Mouse (Mus musculus): ENCODE data around the gene Cdh3. TPM values are rescaled to one million over a fixed set of nuclear protein-coding genes. Genes with fewer than 3 reads are reported as not detected.
"Not testable (repeated sequence)": the region's sequence is repeated elsewhere in the genome, so short reads cannot be mapped to it uniquely, and the experiment has no call there.

Gene Cdh3
- polyA plus RNA-seq, 1 experiment from 2014 or later: 15.5 TPM

- H3K27me3 ChIP-seq (ENCODE audit: insufficient read depth, low read length): no peaks in the 10 kb centered on the region
- 64% methylated on average over 5 of the region's 5 CpGs for WGBS
- H3K4me2 ChIP-seq: no peak overlapping the region
- H3K4me1 ChIP-seq (ENCODE audit: insufficient read depth): no peaks in the 10 kb centered on the region; the same call in 1 of the 2 replicates
- ATAC-seq (ENCODE audit: insufficient read depth): no peak
- peak; percentile 31 for DNase-seq
- peak overlapping the region; percentile 32; the same call in 1 of the 2 replicates for H3K27ac ChIP-seq (ENCODE audit: low read depth)
- no peaks in the 10 kb centered on the region for H3K36me3 ChIP-seq (ENCODE audit: insufficient read depth)
- H3K4me3 ChIP-seq (ENCODE audit: low read depth, low read length): no peak overlapping the region
- no peak for TF ChIP-seq CTCF (IDR thresholded peaks at IDR 0.05; ENCODE audit: low read depth)
- no peaks in the 10 kb centered on the region for H3K9me3 ChIP-seq (ENCODE audit: low read depth, low read length)
- H3K9ac ChIP-seq: no peak overlapping the region
Measured at GRCm38 (mm10) chr8:106571551-106572172, 61.0 kb downstream of the Cdh3 start.

- not testable (repeated sequence) for H3K27ac ChIP-seq (ENCODE audit: low read depth); H3K27me3 ChIP-seq (ENCODE audit: insufficient read depth, low read length); H3K4me3 ChIP-seq (ENCODE audit: low read depth, low read length); H3K9me3 ChIP-seq (ENCODE audit: low read depth, low read length); H3K36me3 ChIP-seq (ENCODE audit: insufficient read depth); H3K4me1 ChIP-seq (ENCODE audit: insufficient read depth); DNase-seq; H3K4me2 ChIP-seq; ATAC-seq (ENCODE audit: insufficient read depth); H3K9ac ChIP-seq
- WGBS: 42% methylated on average over 1 of the region's 1 CpGs
Measured at GRCm38 (mm10) chr8:106572175-106572574, 61.5 kb downstream of the Cdh3 start.

- H3K9ac ChIP-seq; H3K36me3 ChIP-seq (ENCODE audit: insufficient read depth); H3K27ac ChIP-seq (ENCODE audit: low read depth); H3K27me3 ChIP-seq (ENCODE audit: insufficient read depth, low read length); ATAC-seq (ENCODE audit: insufficient read depth); H3K4me2 ChIP-seq; H3K9me3 ChIP-seq (ENCODE audit: low read depth, low read length); H3K4me3 ChIP-seq (ENCODE audit: low read depth, low read length); DNase-seq: not testable (repeated sequence)
- WGBS: 20% methylated on average over 19 of the region's 20 CpGs
- H3K4me1 ChIP-seq (ENCODE audit: insufficient read depth): peaks cover 10% of the 10 kb centered on the region; the same call in 1 of the 2 replicates
Measured at GRCm38 (mm10) chr8:106573168-106573567, 62.5 kb downstream of the Cdh3 start, which contains the start of gene Gm10073. Gene Gm10073 (minus strand): TSS chr8:106573461.

GRCm38 (mm10) chr8:106574283-106574682 is 63.6 kb downstream of the Cdh3 start:
- no peak overlapping the region for H3K27ac ChIP-seq (ENCODE audit: low read depth)
- H3K4me3 ChIP-seq (ENCODE audit: low read depth, low read length): no peak overlapping the region
- ATAC-seq (ENCODE audit: insufficient read depth) (no peak), DNase-seq (no peak)
- H3K27me3 ChIP-seq (ENCODE audit: insufficient read depth, low read length): no peaks in the 10 kb centered on the region
- H3K4me2 ChIP-seq: no peak overlapping the region
- no peak for TF ChIP-seq CTCF (IDR thresholded peaks at IDR 0.05; ENCODE audit: low read depth)
- H3K9me3 ChIP-seq (ENCODE audit: low read depth, low read length): no peaks in the 10 kb centered on the region
- 78% methylated on average over 4 of the region's 4 CpGs for WGBS
- peaks cover 10% of the 10 kb centered on the region; the same call in 1 of the 2 replicates for H3K4me1 ChIP-seq (ENCODE audit: insufficient read depth)
- H3K36me3 ChIP-seq (ENCODE audit: insufficient read depth): no peaks in the 10 kb centered on the region
- no peak overlapping the region for H3K9ac ChIP-seq

- Histone ChIP-seq H3K4me2 (0 out of 2 replicates have a peak overlapping the region, but pooled peaks have one; percentile 29), H3K27ac (ENCODE audit: low read depth) (peak overlapping the region; percentile 60; the same call in 1 of the 2 replicates), H3K4me1 (ENCODE audit: insufficient read depth) (peaks cover 10% of the 10 kb centered on the region; the same call in 1 of the 2 replicates), H3K9me3 (ENCODE audit: low read depth, low read length) (no peaks in the 10 kb centered on the region), H3K36me3 (ENCODE audit: insufficient read depth) (no peaks in the 10 kb centered on the region), H3K27me3 (ENCODE audit: insufficient read depth, low read length) (no peaks in the 10 kb centered on the region), H3K4me3 (ENCODE audit: low read depth, low read length) (no peak overlapping the region), H3K9ac (no peak overlapping the region)
- TF ChIP-seq CTCF (IDR thresholded peaks at IDR 0.05; ENCODE audit: low read depth): no peak
- 11% methylated on average over 6 of the region's 6 CpGs for WGBS
- DNase-seq (peak; percentile 79), ATAC-seq (ENCODE audit: insufficient read depth) (peak; percentile 75)
Measured at GRCm38 (mm10) chr8:106576849-106577555, 66.3 kb downstream of the Cdh3 start.

GRCm38 (mm10) chr8:106579510-106579909 is 68.8 kb downstream of the Cdh3 start:
- Histone ChIP-seq H3K4me3 (ENCODE audit: low read depth, low read length) (no peak overlapping the region), H3K27me3 (ENCODE audit: insufficient read depth, low read length) (no peaks in the 10 kb centered on the region), H3K9ac (no peak overlapping the region), H3K9me3 (ENCODE audit: low read depth, low read length) (no peaks in the 10 kb centered on the region), H3K27ac (ENCODE audit: low read depth) (no peak overlapping the region), H3K4me1 (ENCODE audit: insufficient read depth) (peaks cover 10% of the 10 kb centered on the region; the same call in 1 of the 2 replicates), H3K36me3 (ENCODE audit: insufficient read depth) (no peaks in the 10 kb centered on the region), H3K4me2 (no peak overlapping the region)
- no peak for TF ChIP-seq CTCF (IDR thresholded peaks at IDR 0.05; ENCODE audit: low read depth)
- no peak for DNase-seq
- WGBS: 63% methylated on average over 2 of the region's 2 CpGs
- ATAC-seq (ENCODE audit: insufficient read depth): no peak

GRCm38 (mm10) chr8:106581344-106582088 is 70.8 kb downstream of the Cdh3 start:
- Histone ChIP-seq H3K4me2 (no peak overlapping the region), H3K4me3 (ENCODE audit: low read depth, low read length) (no peak overlapping the region), H3K36me3 (ENCODE audit: insufficient read depth) (no peaks in the 10 kb centered on the region), H3K4me1 (ENCODE audit: insufficient read depth) (peaks cover 16% of the 10 kb centered on the region; the same call in 1 of the 2 replicates), H3K9ac (no peak overlapping the region), H3K9me3 (ENCODE audit: low read depth, low read length) (no peaks in the 10 kb centered on the region), H3K27ac (ENCODE audit: low read depth) (peak overlapping the region; percentile 36; the same call in 1 of the 2 replicates), H3K27me3 (ENCODE audit: insufficient read depth, low read length) (no peaks in the 10 kb centered on the region)
- peak; percentile 77 for ATAC-seq (ENCODE audit: insufficient read depth)
- WGBS: 59% methylated on average over 6 of the region's 6 CpGs
- TF ChIP-seq CTCF (IDR thresholded peaks at IDR 0.05; ENCODE audit: low read depth): no peak
- DNase-seq: peak; percentile 74

Data from lung, embryonic 14.5 days (tissue).